Mouse (Mus musculus) T-helper 2 cell (primary cell): Measurements from ENCODE around the gene Slc15a3.

Source experiments
- in situ Hi-C: fragments of 300-600 bp; cut with MboI, MseI; formaldehyde crosslinking; loops from one replicate; pipeline ENCODE4 v1.15.1; 2025; ENCODE audit warnings: high pct_unique_total_duplicates

The Slc15a3 gene

GRCm38 (mm10) chr19:10869241-10869885 is 29.8 kb downstream of the Slc15a3 start:
- in situ Hi-C loops = no loop called here

GRCm38 (mm10) chr19:10869886-10870527 is 30.5 kb downstream of the Slc15a3 start, which contains the start of gene Tmem132a:
Tmem132a (minus strand) TSS chr19:10869940.
- in situ Hi-C loops = loop anchor here (5.0 kb wide), 1 partner anchor 68 kb away; no protein-coding TSS in a partner anchor

GRCm38 (mm10) chr19:10870676-10871075 is 31.1 kb downstream of the Slc15a3 start:
- in situ Hi-C loops = loop anchor here (5.0 kb wide), 1 partner anchor 68 kb away; no protein-coding TSS in a partner anchor

- in situ Hi-C loops = loop anchor here (5.0 kb wide), 1 partner anchor 69 kb away; no protein-coding TSS in a partner anchor
These were observed 31.9 kb downstream of the Slc15a3 start for GRCm38 (mm10) chr19:10871328-10871961.

GRCm38 (mm10) chr19:10878201-10878837 is 38.8 kb downstream of the Slc15a3 start:
- in situ Hi-C loops = loop anchor here (5.0 kb wide), 1 partner anchor 41 kb away; the partner anchor contains the start of gene Slc15a3

GRCm38 (mm10) chr19:10880085-10880974 is 40.8 kb downstream of the Slc15a3 start:
- in situ Hi-C loops = no loop called here

GRCm38 (mm10) chr19:10880975-10881425 is 41.5 kb downstream of the Slc15a3 start:
- in situ Hi-C loops = no loop called here

- in situ Hi-C loops = no loop called here
These were observed 42.1 kb downstream of the Slc15a3 start, which contains the start of gene Tmem109 for GRCm38 (mm10) chr19:10881426-10882154. Tmem109 (minus strand) TSS chr19:10882001.

- in situ Hi-C loops = no loop called here
These were observed 52.7 kb downstream of the Slc15a3 start for GRCm38 (mm10) chr19:10892201-10892600.

GRCm38 (mm10) chr19:10895016-10895528 is 55.5 kb downstream of the Slc15a3 start, which contains the start of gene Prpf19:
Prpf19 (plus strand) TSS chr19:10895231.
- in situ Hi-C loops = no loop called here

GRCm38 (mm10) chr19:10895708-10896107 is 56.2 kb downstream of the Slc15a3 start:
- in situ Hi-C loops = no loop called here

GRCm38 (mm10) chr19:10896849-10897248 is 57.3 kb downstream of the Slc15a3 start:
- in situ Hi-C loops = no loop called here

- in situ Hi-C loops = no loop called here
These were observed 58.0 kb downstream of the Slc15a3 start for GRCm38 (mm10) chr19:10897491-10897890.

- in situ Hi-C loops = no loop called here
These were observed 60.8 kb downstream of the Slc15a3 start for GRCm38 (mm10) chr19:10900315-10900714.

GRCm38 (mm10) chr19:10901046-10901445 is 61.5 kb downstream of the Slc15a3 start:
- in situ Hi-C loops = no loop called here

GRCm38 (mm10) chr19:10904512-10904911 is 65.0 kb downstream of the Slc15a3 start:
- in situ Hi-C loops = no loop called here

GRCm38 (mm10) chr19:10904927-10905727 is 65.6 kb downstream of the Slc15a3 start:
- in situ Hi-C loops = no loop called here

- in situ Hi-C loops = no loop called here
These were observed 66.1 kb downstream of the Slc15a3 start for GRCm38 (mm10) chr19:10905728-10906000.

- in situ Hi-C loops = no loop called here
These were observed 68.4 kb downstream of the Slc15a3 start for GRCm38 (mm10) chr19:10907891-10908290.
